Mouse (Mus musculus) urinary bladder, postnatal 36 days (tissue): ENCODE measurements around the gene Cdc42ep3.

Experiments used
- DNase-seq, 2 experiments: peaks; one replicate each; pipeline ENCODE4 v3.0.0; 2022; ENCODE audit warnings: low spot score in 2 of 2, mixed read lengths in 1 of 2

Cdc42ep3 gene

GRCm38 (mm10) chr17:79345001-79345709, 9.7 kb downstream of the Cdc42ep3 start:
- no peak for DNase-seq

DNA sequence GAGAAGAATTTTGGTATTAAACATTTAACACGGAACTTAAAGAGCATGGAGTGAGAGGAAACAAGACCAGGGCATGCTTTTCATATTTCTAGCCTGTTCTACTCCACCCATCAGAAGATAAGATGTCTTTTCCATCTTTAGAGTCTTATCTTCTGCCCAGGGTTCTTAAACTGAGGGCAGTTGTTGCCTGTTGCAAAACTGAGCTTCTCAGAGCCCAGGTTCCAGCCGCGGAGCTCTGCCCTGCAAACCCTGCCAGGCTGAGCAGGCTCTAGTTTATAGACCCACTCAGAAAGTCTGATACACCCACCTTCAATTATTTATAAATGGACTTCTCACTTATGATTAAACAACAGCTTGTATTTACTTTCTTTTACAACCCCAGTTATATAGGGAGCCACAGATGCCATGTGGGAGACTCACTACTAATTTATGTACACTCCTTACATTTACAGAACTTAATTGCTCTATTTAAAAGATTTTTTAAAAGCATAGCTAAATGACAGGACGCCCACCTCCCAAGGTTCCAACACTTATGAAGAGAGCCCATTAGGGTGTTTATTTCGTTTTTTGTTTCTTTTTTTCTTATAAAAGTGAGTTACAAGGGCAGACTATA, 11.5 kb downstream of the Cdc42ep3 start:
- DNase-seq = no peak

GRCm38 (mm10) chr17:79342639-79343333, 12.1 kb downstream of the Cdc42ep3 start:
- DNase-seq = no peak

DNA sequence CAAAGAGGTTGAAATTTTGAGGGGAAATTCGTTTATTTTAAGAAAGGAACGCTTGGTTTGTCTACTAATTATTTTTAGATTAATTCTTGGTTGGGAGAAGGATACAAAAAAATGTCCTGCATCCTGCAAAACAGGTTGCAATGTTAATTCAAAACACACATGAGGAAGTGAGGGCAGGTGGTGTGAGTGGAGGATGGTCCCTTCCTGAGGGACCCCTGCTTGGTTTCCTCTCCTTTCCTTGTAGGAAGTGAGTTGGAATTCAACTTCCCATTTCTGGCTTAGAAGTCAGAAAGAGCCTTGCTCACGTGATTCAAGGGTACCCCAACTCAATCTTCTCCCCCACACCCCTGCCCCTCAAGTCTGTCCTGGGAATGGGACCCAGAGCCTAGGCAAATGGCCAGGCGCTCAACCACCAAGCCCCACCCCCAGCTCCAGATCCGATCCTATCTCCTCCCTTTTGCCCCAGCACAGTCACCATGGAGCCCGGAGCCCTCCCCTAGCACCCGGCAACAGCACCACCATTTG, 12.9 kb downstream of the Cdc42ep3 start:
- no peak for DNase-seq

- DNase-seq = no peak
Observed at GRCm38 (mm10) chr17:79337494-79337893, 17.4 kb downstream of the Cdc42ep3 start.

DNA sequence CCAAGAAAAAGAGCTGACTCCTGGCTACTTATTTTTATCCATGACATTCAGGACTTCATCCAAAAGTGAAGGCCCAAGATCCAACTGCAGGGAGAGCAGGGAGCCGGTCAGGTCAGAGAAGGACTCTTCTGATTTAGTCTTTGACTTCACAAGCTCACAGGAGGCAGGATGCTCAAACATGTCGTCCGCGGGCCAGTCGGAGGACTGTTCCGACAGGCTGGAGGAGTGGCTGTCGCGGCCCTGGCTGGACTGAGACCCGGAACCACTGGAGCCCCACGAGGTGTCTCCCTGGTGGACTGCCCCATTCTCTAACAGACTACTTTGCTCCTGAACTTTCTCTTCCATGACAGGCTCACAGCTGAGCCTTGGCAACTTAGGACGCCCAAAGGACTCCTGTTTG, 20.2 kb downstream of the Cdc42ep3 start:
- no peak for DNase-seq

GRCm38 (mm10) chr17:79333650-79334049, 21.2 kb downstream of the Cdc42ep3 start:
- DNase-seq = no peak

- DNase-seq = no peak
Observed at GRCm38 (mm10) chr17:79332864-79333263, 22.0 kb downstream of the Cdc42ep3 start.

GRCm38 (mm10) chr17:79330397-79330796, 24.5 kb downstream of the Cdc42ep3 start:
- DNase-seq = no peak

DNA sequence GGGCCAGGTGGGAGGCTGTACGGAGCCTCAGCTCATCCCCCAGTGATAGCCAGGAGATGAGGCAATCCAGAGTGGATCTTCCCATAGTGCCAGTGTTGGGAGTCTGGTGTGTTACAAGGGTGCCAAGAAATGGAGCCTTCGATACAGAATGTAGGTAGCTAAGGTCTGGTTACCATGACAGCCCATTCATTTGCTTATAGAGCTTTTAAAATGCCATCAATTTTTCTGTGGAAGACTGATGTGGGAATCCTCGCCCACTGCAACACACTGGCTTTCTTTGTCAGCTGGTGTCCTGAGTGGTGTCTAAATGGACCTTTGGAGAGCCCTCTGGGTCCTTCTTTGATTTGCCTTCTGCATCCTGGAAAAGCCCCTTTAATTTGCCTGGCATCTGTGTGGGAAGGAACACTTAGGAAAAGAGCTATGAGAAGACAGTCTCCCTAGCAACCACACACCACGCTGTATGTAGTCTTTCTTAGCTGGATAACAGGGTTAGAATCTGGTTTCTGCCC, 28.0 kb downstream of the Cdc42ep3 start:
- no peak for DNase-seq

DNA sequence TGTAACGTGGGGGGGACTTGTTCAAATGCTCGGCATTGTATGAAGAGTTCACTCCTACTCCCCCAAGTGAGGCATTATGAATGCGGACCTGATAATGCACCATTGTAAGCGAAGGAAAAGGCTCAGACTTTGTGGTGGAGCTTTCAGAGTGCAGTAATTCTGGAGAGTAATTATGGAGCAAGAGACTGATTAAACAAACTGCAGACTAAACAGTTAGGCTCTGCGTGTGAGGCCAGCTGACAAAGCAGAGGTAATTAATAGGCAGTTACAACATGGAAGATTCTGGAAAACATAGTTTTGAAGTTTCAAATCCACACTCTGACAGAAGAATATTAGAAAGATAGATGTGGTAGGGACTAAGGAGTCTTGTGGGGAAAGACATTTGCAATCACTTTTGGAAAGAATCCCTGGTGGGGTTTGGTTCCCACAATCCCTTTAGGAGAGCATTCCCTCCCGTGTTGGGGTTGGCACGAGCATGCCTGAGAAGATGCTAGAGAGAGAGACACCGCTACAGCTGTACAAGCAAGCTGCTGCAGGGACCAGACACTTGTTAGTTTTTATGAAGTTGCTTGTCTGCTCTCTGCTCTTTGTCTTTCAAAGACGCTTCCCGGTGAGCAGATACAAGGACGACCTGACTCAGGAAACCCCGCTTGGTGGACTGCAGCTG, 37.7 kb downstream of the Cdc42ep3 start:
- DNase-seq = no peak

- DNase-seq = no peak
Observed at GRCm38 (mm10) chr17:79315415-79316094, 39.3 kb downstream of the Cdc42ep3 start.

DNA sequence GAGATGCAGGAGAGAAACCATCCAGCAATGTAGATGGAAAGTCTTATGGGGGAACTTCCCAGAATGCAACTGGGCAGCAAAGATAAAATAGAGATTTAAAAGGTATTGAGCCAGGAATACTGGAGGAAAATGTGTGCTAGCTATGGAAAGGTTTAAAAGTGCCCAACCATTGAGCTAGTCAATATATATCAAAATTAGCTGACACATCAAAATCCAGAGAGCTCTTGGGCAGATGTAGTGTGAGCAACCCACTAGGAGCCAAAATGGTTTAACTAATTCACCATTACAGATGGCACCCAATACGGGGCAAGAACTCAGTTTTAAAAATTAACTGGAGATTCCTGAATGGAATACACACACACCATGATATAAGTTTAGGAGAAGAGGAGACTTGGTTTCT, 44.4 kb downstream of the Cdc42ep3 start:
- DNase-seq = no peak

- no peak for DNase-seq
Observed at GRCm38 (mm10) chr17:79309506-79309905, 45.4 kb downstream of the Cdc42ep3 start.

DNA sequence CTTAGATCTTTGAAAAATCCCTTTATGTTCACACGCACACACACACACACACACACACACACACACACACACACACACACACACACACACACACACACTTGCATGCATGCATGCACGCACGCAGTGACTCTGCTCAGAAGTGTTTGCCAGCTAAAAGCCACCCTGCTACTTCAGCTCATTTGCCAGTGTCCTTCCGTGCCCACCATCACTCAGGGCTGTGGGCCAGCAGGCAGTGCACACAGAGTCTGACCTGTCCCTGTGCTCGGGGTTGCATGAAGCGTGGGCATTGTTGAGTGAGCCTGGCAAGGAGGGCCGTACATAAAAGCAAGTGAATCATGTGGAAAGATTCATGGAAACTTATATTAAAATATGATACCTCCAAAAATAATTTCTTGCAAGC, 49.2 kb downstream of the Cdc42ep3 start:
- DNase-seq = no peak

- no peak for DNase-seq
Observed at GRCm38 (mm10) chr17:79303744-79304497, 51.0 kb downstream of the Cdc42ep3 start.

GRCm38 (mm10) chr17:79303238-79303637, 51.7 kb downstream of the Cdc42ep3 start:
- DNase-seq = no peak

DNA sequence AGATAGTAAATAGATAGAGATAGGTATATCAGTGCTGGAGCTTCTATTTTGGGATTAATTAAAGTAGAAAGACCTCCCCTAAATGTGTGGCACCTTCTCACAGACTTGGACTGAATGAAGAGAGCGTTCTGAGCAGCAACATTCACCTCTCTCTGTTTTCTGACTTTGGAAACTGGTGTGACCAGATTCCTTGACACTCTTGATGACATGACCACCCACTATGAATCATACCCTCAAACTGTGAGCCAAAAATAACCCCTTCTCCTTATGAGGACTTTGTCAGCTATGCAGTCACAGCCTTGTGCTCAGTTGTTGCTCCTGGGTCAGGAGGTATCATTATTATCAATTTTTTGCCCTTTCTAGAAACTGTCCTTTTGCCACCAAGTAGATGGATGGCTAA, 55.0 kb downstream of the Cdc42ep3 start:
- no peak for DNase-seq

- DNase-seq = no peak
Observed at GRCm38 (mm10) chr17:79298968-79299367, 55.9 kb downstream of the Cdc42ep3 start.

DNA sequence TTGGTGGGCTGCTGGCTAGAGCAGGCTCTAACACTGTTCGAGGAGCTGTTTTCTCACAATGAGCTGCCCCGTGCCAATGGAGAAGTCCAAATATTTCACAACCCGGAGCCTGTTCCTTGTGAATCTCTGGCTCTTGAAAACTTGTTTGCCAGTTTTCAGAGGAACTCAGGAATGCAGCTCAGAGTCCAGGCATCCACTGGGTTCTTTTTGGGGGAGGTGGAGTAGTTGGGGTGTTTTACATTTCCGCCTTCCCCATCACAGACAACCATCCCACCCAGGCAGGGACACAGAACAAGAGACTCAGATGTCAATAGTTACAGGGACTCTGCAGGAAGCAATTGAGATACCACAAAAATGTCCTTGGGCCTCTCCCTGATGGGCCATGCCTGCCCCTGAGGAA, 59.0 kb downstream of the Cdc42ep3 start:
- peak in 1 of 2 experiments; percentile 11 for DNase-seq

GRCm38 (mm10) chr17:79291672-79292071, 63.2 kb downstream of the Cdc42ep3 start:
- DNase-seq = no peak
